Mouse (Mus musculus) liver, embryonic 16.5 days (tissue): Measurements from ENCODE around the gene Csnk2a1. TPM values are rescaled to one million over a fixed set of nuclear protein-coding genes. Genes with fewer than 3 reads are reported as not detected.
A peak's percentile ranks its signal among the peaks of the same experiment; 100 is the strongest.
"Not testable (repeated sequence)": the region's sequence is repeated elsewhere in the genome, so short reads cannot be mapped to it uniquely, and the experiment has no call there.

Experiments
- ATAC-seq: fragments of 200-750 bp; cut with Nextera tagmentation; 2 replicates; pipeline ENCODE4 v1.8.0; 2017; ENCODE audit warnings: low read depth, mild to moderate bottlenecking, moderate number of reproducible peaks, moderate library complexity
- H3K27ac ChIP-seq: fragments of 300-500 bp; sonication (generic); 2 replicates; pipeline ENCODE4 v1.5.1; 2014; ENCODE audit warnings: mild to moderate bottlenecking, low read length
- H3K27me3 ChIP-seq: fragments of 300-500 bp; sonication (generic); 2 replicates; pipeline ENCODE4 v1.6.1; 2014; ENCODE audit warnings: low read depth, low read length, mixed read lengths; ENCODE audit not compliant: control insufficient read depth, insufficient read depth
- H3K36me3 ChIP-seq: fragments of 300-500 bp; sonication (generic); 2 replicates; pipeline ENCODE4 v1.6.1; 2014; ENCODE audit warnings: mild to moderate bottlenecking; ENCODE audit not compliant: control insufficient read depth, insufficient read depth
- H3K4me1 ChIP-seq: fragments of 300-500 bp; sonication (generic); 2 replicates; pipeline ENCODE4 v1.6.1; 2014; ENCODE audit warnings: low read depth, low read length, mixed read lengths; ENCODE audit not compliant: control insufficient read depth
- H3K4me2 ChIP-seq: fragments of 300-500 bp; sonication (generic); 2 replicates; pipeline ENCODE4 v1.6.1; 2014; ENCODE audit warnings: low read depth, low read length, mixed read lengths
- H3K4me3 ChIP-seq: fragments of 300-500 bp; sonication (generic); 2 replicates; pipeline ENCODE4 v1.5.1; 2014; ENCODE audit warnings: low read depth, mild to moderate bottlenecking, low read length
- H3K9ac ChIP-seq: fragments of 300-500 bp; sonication (generic); 2 replicates; pipeline ENCODE4 v1.6.1; 2014; ENCODE audit warnings: low read depth, low read length
- H3K9me3 ChIP-seq: fragments of 300-500 bp; sonication (generic); replicated peaks from 2 replicates; pipeline ENCODE4 v1.6.1; 2016; ENCODE audit warnings: low read length; ENCODE audit not compliant: control insufficient read depth
- WGBS: fragments of 180-500 bp; shearing (Covaris S2); extraction: QIAGEN DNeasy Blood & Tissue Kit; methylation state at CpG from one replicate; pipeline ENCODE4 v1.1.7; 2014; ENCODE audit not compliant: insufficient replicate concordance; 5-methylcytosine and 5-hydroxymethylcytosine counted together
- polyA plus RNA-seq: library from polyadenylated mRNA; unstranded; fragments of >200 nt; fragmentation: Nextera tagmentation; extraction: Ambion mirVana; gene quantifications from 2 replicates; pipeline ENCODE4 v1.2.1, GENCODE M21; 2015

Csnk2a1 gene
- polyA plus RNA-seq, 1 experiment from 2014 or later, result 33.5 TPM

GRCm38 (mm10) chr2:152190161-152190560 lies 36.5 kb upstream of the Csnk2a1 start:
- no peaks in the 10 kb centered on the region for H3K36me3 ChIP-seq
- no peak overlapping the region for H3K9ac ChIP-seq
- no peaks in the 10 kb centered on the region for H3K27me3 ChIP-seq
- H3K9me3 ChIP-seq, result no peaks in the 10 kb centered on the region
- ATAC-seq, result no peak
- H3K4me1 ChIP-seq, result no peaks in the 10 kb centered on the region; the same call in 1 of the 2 replicates
- H3K4me2 ChIP-seq, result no peak overlapping the region
- 46% methylated on average over 7 of the region's 7 CpGs for WGBS
- no peak overlapping the region for H3K4me3 ChIP-seq
- no peak overlapping the region for H3K27ac ChIP-seq

GRCm38 (mm10) chr2:152192591-152193345 lies 33.9 kb upstream of the Csnk2a1 start:
- no peak overlapping the region for H3K4me2 ChIP-seq
- 45% methylated on average over 13 of the region's 13 CpGs for WGBS

GRCm38 (mm10) chr2:152193346-152193710 lies 33.3 kb upstream of the Csnk2a1 start:
- no peaks in the 10 kb centered on the region for H3K36me3 ChIP-seq
- H3K4me3 ChIP-seq, result no peak overlapping the region
- H3K4me2 ChIP-seq, result no peak overlapping the region
- H3K9me3 ChIP-seq, result no peaks in the 10 kb centered on the region
- 51% methylated on average over 7 of the region's 7 CpGs for WGBS
- no peak overlapping the region for H3K27ac ChIP-seq
- ATAC-seq, result no peak
- no peaks in the 10 kb centered on the region for H3K27me3 ChIP-seq
- H3K4me1 ChIP-seq, result no peaks in the 10 kb centered on the region; the same call in 1 of the 2 replicates
- no peak overlapping the region for H3K9ac ChIP-seq

More at GRCm38 (mm10) chr2:152192591-152193345, 33.9 kb upstream of the Csnk2a1 start:
- Histone ChIP-seq H3K27ac (no peak overlapping the region), H3K9me3 (no peaks in the 10 kb centered on the region), H3K4me1 (no peaks in the 10 kb centered on the region; the same call in 1 of the 2 replicates), H3K27me3 (no peaks in the 10 kb centered on the region), H3K9ac (no peak overlapping the region), H3K4me3 (no peak overlapping the region), H3K36me3 (no peaks in the 10 kb centered on the region)
- peak; percentile 56 for ATAC-seq

GRCm38 (mm10) chr2:152194586-152194985 lies 32.1 kb upstream of the Csnk2a1 start:
- Histone ChIP-seq H3K36me3 (no peaks in the 10 kb centered on the region), H3K9me3 (no peaks in the 10 kb centered on the region), H3K4me2 (no peak overlapping the region), H3K27me3 (no peaks in the 10 kb centered on the region), H3K4me1 (no peaks in the 10 kb centered on the region; the same call in 1 of the 2 replicates), H3K27ac (no peak overlapping the region), H3K4me3 (no peak overlapping the region), H3K9ac (no peak overlapping the region)
- ATAC-seq, result no peak
- WGBS, result 53% methylated on average over 2 of the region's 2 CpGs

- 27% methylated on average over 3 of the region's 3 CpGs for WGBS
- ATAC-seq, result no peak
- Histone ChIP-seq H3K4me1 (no peaks in the 10 kb centered on the region; the same call in 1 of the 2 replicates), H3K27me3 (no peaks in the 10 kb centered on the region), H3K9me3 (no peaks in the 10 kb centered on the region), H3K4me2 (no peak overlapping the region), H3K27ac (no peak overlapping the region), H3K4me3 (no peak overlapping the region), H3K9ac (no peak overlapping the region), H3K36me3 (no peaks in the 10 kb centered on the region)
Observed at GRCm38 (mm10) chr2:152196896-152197295, 29.7 kb upstream of the Csnk2a1 start.

- WGBS, result 42% methylated on average over 10 of the region's 10 CpGs
- no peak for ATAC-seq
- no peaks in the 10 kb centered on the region for H3K36me3 ChIP-seq
- no peaks in the 10 kb centered on the region for H3K9me3 ChIP-seq
- no peak overlapping the region for H3K27ac ChIP-seq
- no peak overlapping the region for H3K4me3 ChIP-seq
- no peak overlapping the region for H3K9ac ChIP-seq
- H3K27me3 ChIP-seq, result no peaks in the 10 kb centered on the region
- no peaks in the 10 kb centered on the region; the same call in 1 of the 2 replicates for H3K4me1 ChIP-seq
- H3K4me2 ChIP-seq, result no peak overlapping the region
Observed at GRCm38 (mm10) chr2:152197301-152197712, 29.3 kb upstream of the Csnk2a1 start.

- H3K4me3 ChIP-seq, H3K27ac ChIP-seq, H3K4me2 ChIP-seq, H3K27me3 ChIP-seq, H3K9me3 ChIP-seq, H3K4me1 ChIP-seq, H3K9ac ChIP-seq, ATAC-seq, H3K36me3 ChIP-seq: not testable (repeated sequence)
- 77% methylated on average over 7 of the region's 9 CpGs for WGBS
Observed at GRCm38 (mm10) chr2:152206139-152206538, 20.5 kb upstream of the Csnk2a1 start.

- WGBS, result 52% methylated on average over 3 of the region's 3 CpGs
- Histone ChIP-seq H3K9ac (no peak overlapping the region), H3K9me3 (no peaks in the 10 kb centered on the region), H3K4me3 (no peak overlapping the region), H3K36me3 (no peaks in the 10 kb centered on the region), H3K27me3 (no peaks in the 10 kb centered on the region), H3K4me2 (no peak overlapping the region), H3K27ac (no peak overlapping the region), H3K4me1 (no peaks in the 10 kb centered on the region)
- no peak for ATAC-seq
Observed at GRCm38 (mm10) chr2:152211871-152212270, 14.8 kb upstream of the Csnk2a1 start.

- H3K4me1 ChIP-seq, result no peaks in the 10 kb centered on the region
- H3K27me3 ChIP-seq, result no peaks in the 10 kb centered on the region
- no peak overlapping the region for H3K4me3 ChIP-seq
- no peak overlapping the region for H3K9ac ChIP-seq
- no peaks in the 10 kb centered on the region for H3K9me3 ChIP-seq
- H3K36me3 ChIP-seq, result no peaks in the 10 kb centered on the region
- WGBS, result 60% methylated on average over 1 of the region's 1 CpGs
- H3K4me2 ChIP-seq, result no peak overlapping the region
- ATAC-seq, result no peak
- H3K27ac ChIP-seq, result no peak overlapping the region
Observed at GRCm38 (mm10) chr2:152216975-152217374, 9.7 kb upstream of the Csnk2a1 start.
